Mouse (Mus musculus): Measurements from ENCODE around the gene Hic1. TPM values are rescaled to one million over a fixed set of nuclear protein-coding genes. Genes with fewer than 3 reads are reported as not detected.
A peak's percentile ranks its signal among the peaks of the same experiment; 100 is the strongest.

Gene Hic1
- 0.66 and 0.92 TPM in 2 replicates for polyA plus RNA-seq (2014; fragmentation: Nextera tagmentation; extraction: Ambion mirVana)

GRCm38 (mm10) chr11:75169405-75170080 is at the start of gene Hic1:
Gene Hic1 (minus strand): TSS chr11:75169519.
- Histone ChIP-seq H3K27me3 (ENCODE audit: control insufficient read depth, insufficient read depth, low read length) (peaks cover 78% of the 10 kb centered on the region), H3K4me3 (replicated peaks; ENCODE audit: low read depth, low read length) (peak within 1 kb of the TSS; percentile 42), H3K4me1 (ENCODE audit: control insufficient read depth, insufficient read depth, low read length) (peaks cover 32% of the 10 kb centered on the region), H3K36me3 (ENCODE audit: control insufficient read depth, insufficient read depth, low read length) (no peaks in the 10 kb centered on the region), H3K9ac (replicated peaks; ENCODE audit: low read length) (peak within 1 kb of the TSS; percentile 44), H3K27ac (replicated peaks; ENCODE audit: low read depth, low read length) (peak within 1 kb of the TSS; percentile 57; the same call in 1 of the 2 replicates), H3K9me3 (ENCODE audit: control insufficient read depth, low read length) (no peaks in the 10 kb centered on the region), H3K4me2 (ENCODE audit: low read length) (peak within 1 kb of the TSS; percentile 76)
- ATAC-seq (ENCODE audit: low FRiP score, low TSS enrichment) (no peak), DNase-seq (no peak)
- 8% methylated on average over 23 of the region's 23 CpGs for WGBS

- Histone ChIP-seq H3K36me3 (ENCODE audit: control insufficient read depth, insufficient read depth, low read length) (no peaks in the 10 kb centered on the region), H3K9me3 (ENCODE audit: control insufficient read depth, low read length) (no peaks in the 10 kb centered on the region), H3K27ac (replicated peaks; ENCODE audit: low read depth, low read length) (peak overlapping the region; percentile 90), H3K4me1 (ENCODE audit: control insufficient read depth, insufficient read depth, low read length) (peaks cover 57% of the 10 kb centered on the region), H3K4me2 (ENCODE audit: low read length) (peak overlapping the region; percentile 54), H3K4me3 (replicated peaks; ENCODE audit: low read depth, low read length) (peak overlapping the region; percentile 16), H3K9ac (replicated peaks; ENCODE audit: low read length) (peak overlapping the region; percentile 51; the same call in 1 of the 2 replicates), H3K27me3 (ENCODE audit: control insufficient read depth, insufficient read depth, low read length) (no peaks in the 10 kb centered on the region)
- ATAC-seq (ENCODE audit: low FRiP score, low TSS enrichment): peak; percentile 51
- DNase-seq: no peak
- 14% methylated on average over 13 of the region's 13 CpGs for WGBS
Measured at GRCm38 (mm10) chr11:75214081-75214950, 45.0 kb upstream of the Hic1 start.

- WGBS: 2% methylated on average over 35 of the region's 35 CpGs
- no peaks in the 10 kb centered on the region for H3K27me3 ChIP-seq (ENCODE audit: control insufficient read depth, insufficient read depth, low read length)
- DNase-seq (peak; percentile 84), ATAC-seq (ENCODE audit: low FRiP score, low TSS enrichment) (peak; percentile 81)
- peak overlapping the region; percentile 90 for H3K27ac ChIP-seq (replicated peaks; ENCODE audit: low read depth, low read length)
- no peaks in the 10 kb centered on the region for H3K36me3 ChIP-seq (ENCODE audit: control insufficient read depth, insufficient read depth, low read length)
- H3K4me3 ChIP-seq (replicated peaks; ENCODE audit: low read depth, low read length): peak overlapping the region; percentile 16
- peak overlapping the region; percentile 51; the same call in 1 of the 2 replicates for H3K9ac ChIP-seq (replicated peaks; ENCODE audit: low read length)
- H3K4me1 ChIP-seq (ENCODE audit: control insufficient read depth, insufficient read depth, low read length): peaks cover 64% of the 10 kb centered on the region
- peak overlapping the region; percentile 54 for H3K4me2 ChIP-seq (ENCODE audit: low read length)
- no peaks in the 10 kb centered on the region for H3K9me3 ChIP-seq (ENCODE audit: control insufficient read depth, low read length)
Measured at GRCm38 (mm10) chr11:75213372-75214080, 44.2 kb upstream of the Hic1 start.

GRCm38 (mm10) chr11:75212876-75213275 is 43.6 kb upstream of the Hic1 start:
- H3K4me1 ChIP-seq (ENCODE audit: control insufficient read depth, insufficient read depth, low read length): peaks cover 64% of the 10 kb centered on the region
- H3K36me3 ChIP-seq (ENCODE audit: control insufficient read depth, insufficient read depth, low read length): no peaks in the 10 kb centered on the region
- H3K27me3 ChIP-seq (ENCODE audit: control insufficient read depth, insufficient read depth, low read length): no peaks in the 10 kb centered on the region
- peak overlapping the region; percentile 10; the same call in 1 of the 2 replicates for H3K4me2 ChIP-seq (ENCODE audit: low read length)
- ATAC-seq (ENCODE audit: low FRiP score, low TSS enrichment): no peak
- H3K9ac ChIP-seq (replicated peaks; ENCODE audit: low read length): no peak overlapping the region
- 35% methylated on average over 3 of the region's 3 CpGs for WGBS
- no peaks in the 10 kb centered on the region for H3K9me3 ChIP-seq (ENCODE audit: control insufficient read depth, low read length)
- peak overlapping the region; percentile 83 for H3K27ac ChIP-seq (replicated peaks; ENCODE audit: low read depth, low read length)
- no peak overlapping the region for H3K4me3 ChIP-seq (replicated peaks; ENCODE audit: low read depth, low read length)
- no peak for DNase-seq

GRCm38 (mm10) chr11:75212031-75212667 is 42.8 kb upstream of the Hic1 start:
- DNase-seq (no peak), ATAC-seq (ENCODE audit: low FRiP score, low TSS enrichment) (no peak)
- no peaks in the 10 kb centered on the region for H3K9me3 ChIP-seq (ENCODE audit: control insufficient read depth, low read length)
- H3K36me3 ChIP-seq (ENCODE audit: control insufficient read depth, insufficient read depth, low read length): no peaks in the 10 kb centered on the region
- no peaks in the 10 kb centered on the region for H3K27me3 ChIP-seq (ENCODE audit: control insufficient read depth, insufficient read depth, low read length)
- 35% methylated on average over 8 of the region's 8 CpGs for WGBS
- H3K4me1 ChIP-seq (ENCODE audit: control insufficient read depth, insufficient read depth, low read length): peaks cover 64% of the 10 kb centered on the region
- peak overlapping the region; percentile 6; the same call in 1 of the 2 replicates for H3K4me2 ChIP-seq (ENCODE audit: low read length)
- H3K4me3 ChIP-seq (replicated peaks; ENCODE audit: low read depth, low read length): no peak overlapping the region
- no peak overlapping the region for H3K9ac ChIP-seq (replicated peaks; ENCODE audit: low read length)
- H3K27ac ChIP-seq (replicated peaks; ENCODE audit: low read depth, low read length): peak overlapping the region; percentile 83

GRCm38 (mm10) chr11:75210755-75211154 is 41.4 kb upstream of the Hic1 start:
- ATAC-seq (ENCODE audit: low FRiP score, low TSS enrichment) (no peak), DNase-seq (peak; percentile 62)
- peak overlapping the region; percentile 82 for H3K27ac ChIP-seq (replicated peaks; ENCODE audit: low read depth, low read length)
- H3K36me3 ChIP-seq (ENCODE audit: control insufficient read depth, insufficient read depth, low read length): no peaks in the 10 kb centered on the region
- no peak overlapping the region for H3K9ac ChIP-seq (replicated peaks; ENCODE audit: low read length)
- no peak overlapping the region for H3K4me3 ChIP-seq (replicated peaks; ENCODE audit: low read depth, low read length)
- 31% methylated on average over 6 of the region's 6 CpGs for WGBS
- peaks cover 60% of the 10 kb centered on the region for H3K4me1 ChIP-seq (ENCODE audit: control insufficient read depth, insufficient read depth, low read length)
- no peak overlapping the region for H3K4me2 ChIP-seq (ENCODE audit: low read length)
- no peaks in the 10 kb centered on the region for H3K9me3 ChIP-seq (ENCODE audit: control insufficient read depth, low read length)
- no peaks in the 10 kb centered on the region for H3K27me3 ChIP-seq (ENCODE audit: control insufficient read depth, insufficient read depth, low read length)

- Histone ChIP-seq H3K9ac (replicated peaks; ENCODE audit: low read length) (no peak overlapping the region), H3K27me3 (ENCODE audit: control insufficient read depth, insufficient read depth, low read length) (no peaks in the 10 kb centered on the region), H3K36me3 (ENCODE audit: control insufficient read depth, insufficient read depth, low read length) (no peaks in the 10 kb centered on the region), H3K9me3 (ENCODE audit: control insufficient read depth, low read length) (no peaks in the 10 kb centered on the region), H3K4me1 (ENCODE audit: control insufficient read depth, insufficient read depth, low read length) (peaks cover 59% of the 10 kb centered on the region), H3K4me3 (replicated peaks; ENCODE audit: low read depth, low read length) (no peak overlapping the region), H3K27ac (replicated peaks; ENCODE audit: low read depth, low read length) (peak overlapping the region; percentile 82), H3K4me2 (ENCODE audit: low read length) (peak overlapping the region; percentile 24; the same call in 1 of the 2 replicates)
- DNase-seq (no peak), ATAC-seq (ENCODE audit: low FRiP score, low TSS enrichment) (no peak)
- WGBS: 41% methylated on average over 4 of the region's 4 CpGs
Measured at GRCm38 (mm10) chr11:75210093-75210492, 40.8 kb upstream of the Hic1 start.

- Histone ChIP-seq H3K27ac (replicated peaks; ENCODE audit: low read depth, low read length) (peak overlapping the region; percentile 82; the same call in 1 of the 2 replicates), H3K4me1 (ENCODE audit: control insufficient read depth, insufficient read depth, low read length) (peaks cover 64% of the 10 kb centered on the region), H3K9me3 (ENCODE audit: control insufficient read depth, low read length) (no peaks in the 10 kb centered on the region), H3K9ac (replicated peaks; ENCODE audit: low read length) (no peak overlapping the region), H3K4me2 (ENCODE audit: low read length) (no peak overlapping the region), H3K36me3 (ENCODE audit: control insufficient read depth, insufficient read depth, low read length) (no peaks in the 10 kb centered on the region), H3K4me3 (replicated peaks; ENCODE audit: low read depth, low read length) (no peak overlapping the region), H3K27me3 (ENCODE audit: control insufficient read depth, insufficient read depth, low read length) (no peaks in the 10 kb centered on the region)
- DNase-seq: no peak
- 58% methylated on average over 4 of the region's 4 CpGs for WGBS
- ATAC-seq (ENCODE audit: low FRiP score, low TSS enrichment): no peak
Measured at GRCm38 (mm10) chr11:75209363-75209762, 40.0 kb upstream of the Hic1 start.
